Mouse (Mus musculus) myocyte (in vitro differentiated cells): ENCODE measurements around the gene Ifna1. TPM values are rescaled to one million over a fixed set of nuclear protein-coding genes. Genes with fewer than 3 reads are reported as not detected.

Experiments
- H3K27me3 ChIP-seq: one replicate; pipeline ENCODE4 v1.6.1; 2011; ENCODE audit not compliant: control insufficient read depth, insufficient read depth, insufficient read length
- H3K36me3 ChIP-seq: one replicate; pipeline ENCODE4 v1.6.1; 2011; ENCODE audit not compliant: control insufficient read depth, insufficient read depth
- H3K4me2 ChIP-seq: one replicate; pipeline ENCODE4 v1.6.1; 2011; ENCODE audit warnings: low read depth, control low read depth
- H3K4me3 ChIP-seq: one replicate; pipeline ENCODE4 v1.5.1; 2011; ENCODE audit warnings: mild to moderate bottlenecking, control low read depth, moderate library complexity
- H3K79me2 ChIP-seq: one replicate; pipeline ENCODE4 v1.6.1; 2011; ENCODE audit not compliant: control insufficient read depth, insufficient read depth
- H3ac ChIP-seq: one replicate; pipeline ENCODE4 v1.6.1; 2011; ENCODE audit not compliant: control insufficient read depth, insufficient read length
- CEBPB ChIP-seq: IDR thresholded peaks from 2 replicates; pipeline ENCODE4 v1.6.1; 2011; ENCODE audit warnings: mild to moderate bottlenecking, moderate library complexity; ENCODE audit not compliant: poor library complexity, insufficient read depth, severe bottlenecking
- E2F4 ChIP-seq: IDR thresholded peaks from one replicate; pipeline ENCODE4 v1.6.1; 2011; ENCODE audit warnings: mild to moderate bottlenecking, control low read depth, moderate library complexity; ENCODE audit not compliant: insufficient read depth
- MAX ChIP-seq: IDR thresholded peaks from one replicate; pipeline ENCODE4 v1.6.1; 2011; ENCODE audit warnings: low read depth, mild to moderate bottlenecking, control low read depth
- MYOD1 ChIP-seq, 3 experiments: IDR thresholded peaks; one replicate each; pipeline ENCODE4 v1.6.1; 2011; ENCODE audit warnings: control low read depth in 2 of 3, low read depth in 2 of 3, mild to moderate bottlenecking in 2 of 3, moderate library complexity in 1 of 3; ENCODE audit not compliant: insufficient read length in 2 of 3, control insufficient read depth in 1 of 3
- MYOG ChIP-seq, 3 experiments: IDR thresholded peaks; one replicate each; pipeline ENCODE4 v1.6.1; 2011; ENCODE audit warnings: control low read depth in 2 of 3, low read depth in 2 of 3, mild to moderate bottlenecking in 2 of 3; ENCODE audit not compliant: insufficient read length in 2 of 3, control insufficient read depth in 1 of 3, insufficient read depth in 1 of 3
- POLR2A ChIP-seq: IDR thresholded peaks from one replicate; pipeline ENCODE4 v1.6.1; 2011; ENCODE audit warnings: low read depth, mild to moderate bottlenecking, control low read depth, moderate library complexity; ENCODE audit not compliant: insufficient read length
- POLR2AphosphoS2 ChIP-seq: IDR thresholded peaks from one replicate; pipeline ENCODE4 v1.6.1; 2011; ENCODE audit warnings: low read depth, control low read depth; ENCODE audit not compliant: insufficient read length
- REST ChIP-seq: IDR thresholded peaks from one replicate; pipeline ENCODE4 v1.6.1; 2011; ENCODE audit warnings: mild to moderate bottlenecking, control low read depth, moderate library complexity; ENCODE audit not compliant: insufficient read depth, insufficient read length
- SRF ChIP-seq: IDR thresholded peaks from one replicate; pipeline ENCODE4 v1.6.1; 2011; ENCODE audit warnings: low read depth; ENCODE audit not compliant: control insufficient read depth, insufficient read length
- TCF12 ChIP-seq: IDR thresholded peaks from one replicate; pipeline ENCODE4 v1.6.1; 2011; ENCODE audit warnings: mild to moderate bottlenecking, control low read depth; ENCODE audit not compliant: poor library complexity, insufficient read depth, severe bottlenecking
- TCF3 ChIP-seq: IDR thresholded peaks from one replicate; pipeline ENCODE4 v1.6.1; 2011; ENCODE audit warnings: low read depth, control low read depth; ENCODE audit not compliant: insufficient read length
- USF1 ChIP-seq: IDR thresholded peaks from one replicate; pipeline ENCODE4 v1.6.1; 2011; ENCODE audit warnings: low read depth, mild to moderate bottlenecking, control low read depth, moderate library complexity
- polyA plus RNA-seq: library from polyadenylated mRNA; unstranded; fragments of >200 nt; fragmentation: generic; extraction: Trizol; gene quantifications from one replicate; pipeline ENCODE4 v1.2.1, GENCODE M21; 2012; ENCODE audit warnings: missing spikeins

Ifna1 gene
- polyA plus RNA-seq, 1 experiment: not detected

DNA sequence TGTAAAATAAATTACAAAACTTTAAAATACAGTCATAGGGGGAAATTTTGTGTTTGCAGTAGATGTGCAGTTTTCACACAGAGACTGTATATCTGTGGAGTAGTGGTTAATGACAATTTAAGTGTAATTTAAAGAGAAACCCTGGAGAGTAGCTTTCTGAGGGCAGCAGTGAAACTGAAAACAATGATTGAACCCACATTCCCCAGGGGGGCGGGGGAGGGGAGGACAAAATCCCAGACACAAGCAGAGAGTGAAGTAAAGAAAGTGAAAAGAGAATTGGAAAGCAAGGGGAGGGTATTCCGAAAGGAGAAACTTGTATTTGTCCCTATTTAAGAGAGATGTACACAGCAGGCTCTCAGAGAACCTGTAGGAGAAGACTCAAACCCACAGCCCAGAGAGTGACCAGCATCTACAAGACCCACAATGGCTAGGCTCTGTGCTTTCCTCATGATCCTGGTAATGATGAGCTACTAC, 8.4 kb upstream of the Ifna1 start, which contains the start of gene Ifna4:
TSS of gene Ifna4 (plus strand) at position 424 of the 474 bp plus-strand sequence.
- no peaks in the 10 kb centered on the region for H3K79me2 ChIP-seq
- H3K27me3 ChIP-seq: peaks cover 9% of the 10 kb centered on the region
- no peaks in the 10 kb centered on the region for H3K36me3 ChIP-seq
- no peak within 1 kb of the TSS for H3K4me3 ChIP-seq
- TF ChIP-seq TCF3: no peak
- TF ChIP-seq REST: no peak
- no peak for TF ChIP-seq MYOD1 (IDR thresholded peaks at IDR 0.05; ENCODE audit: control insufficient read depth in 1 of 3, insufficient read length in 2 of 3, low read depth in 2 of 3)
- TF ChIP-seq MYOG (IDR thresholded peaks at IDR 0.05; ENCODE audit: control insufficient read depth in 1 of 3, insufficient read depth in 1 of 3, insufficient read length in 2 of 3, low read depth in 2 of 3): no peak
- no peak for TF ChIP-seq MAX
- TF ChIP-seq USF1: no peak
- TF ChIP-seq POLR2A: no peak
- TF ChIP-seq TCF12: no peak
- no peak for TF ChIP-seq CEBPB
- TF ChIP-seq SRF: no peak
- no peak for TF ChIP-seq POLR2AphosphoS2
- TF ChIP-seq E2F4: no peak
- H3K4me2 ChIP-seq: no peak within 1 kb of the TSS
- no peak within 1 kb of the TSS for H3ac ChIP-seq

DNA sequence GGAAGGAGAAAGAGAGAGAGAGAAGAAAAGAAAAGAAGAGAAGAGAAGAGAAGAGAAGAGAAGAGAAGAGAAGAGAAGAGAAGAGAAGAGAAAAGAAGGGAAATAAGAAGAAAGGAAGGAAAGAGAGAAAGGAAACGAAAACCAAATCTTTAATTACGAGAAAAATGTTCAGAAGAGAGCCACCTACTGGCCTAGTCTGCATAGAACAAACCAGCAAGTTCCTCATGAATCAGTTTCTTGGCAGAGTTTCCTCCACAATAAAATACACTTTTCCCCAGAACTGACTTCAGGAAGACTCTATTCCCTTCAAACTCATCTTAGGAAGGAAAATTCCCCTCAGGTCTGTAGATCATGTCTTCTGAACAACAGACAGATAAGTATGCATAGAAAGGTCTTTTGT, 4.6 kb upstream of the Ifna1 start:
- no peak overlapping the region for H3ac ChIP-seq
- H3K79me2 ChIP-seq: no peaks in the 10 kb centered on the region
- H3K27me3 ChIP-seq: peaks cover 13% of the 10 kb centered on the region
- H3K4me2 ChIP-seq: no peak overlapping the region
- no peak overlapping the region for H3K4me3 ChIP-seq
- TF ChIP-seq E2F4 (no peak), TCF3 (no peak), POLR2A (no peak), CEBPB (no peak), USF1 (no peak), SRF (no peak), TCF12 (no peak), MYOD1 (IDR thresholded peaks at IDR 0.05; ENCODE audit: control insufficient read depth in 1 of 3, insufficient read length in 2 of 3, low read depth in 2 of 3) (no peak), REST (no peak), POLR2AphosphoS2 (no peak), MYOG (IDR thresholded peaks at IDR 0.05; ENCODE audit: control insufficient read depth in 1 of 3, insufficient read depth in 1 of 3, insufficient read length in 2 of 3, low read depth in 2 of 3) (no peak), MAX (no peak)
- H3K36me3 ChIP-seq: no peaks in the 10 kb centered on the region

DNA sequence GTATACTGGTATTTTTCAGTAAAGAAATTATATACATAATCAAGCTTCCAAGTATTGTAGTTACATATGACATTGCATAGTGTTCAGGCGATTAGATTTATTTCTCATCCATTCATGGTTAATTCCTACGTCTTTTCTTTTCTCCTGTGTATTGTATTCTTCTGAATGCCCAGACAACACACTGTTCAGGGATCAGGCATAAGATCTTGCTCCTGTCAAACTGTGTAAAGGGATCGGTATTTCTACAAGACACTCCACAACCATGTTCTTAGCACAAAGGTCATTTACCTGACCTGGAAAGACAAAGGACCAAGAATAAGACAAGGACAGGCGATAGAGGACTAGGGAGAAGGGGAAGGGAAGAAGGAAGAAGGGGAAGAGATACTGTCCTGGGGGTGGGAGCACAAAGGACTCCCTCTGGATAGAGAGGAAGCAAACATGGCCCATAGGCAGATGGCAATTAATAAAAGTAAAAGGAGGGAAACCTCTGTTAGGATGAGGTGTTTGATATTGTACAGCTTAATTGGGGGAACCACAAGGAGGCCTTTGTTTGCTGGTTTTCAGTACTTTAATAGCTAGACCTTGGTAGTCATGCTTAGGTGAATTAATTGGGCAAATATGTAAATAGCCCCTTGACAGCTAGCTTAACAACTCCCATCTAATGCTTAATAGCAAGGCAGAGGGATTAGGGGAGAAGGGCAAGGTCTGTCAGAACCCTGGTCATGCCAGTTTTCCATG, 1.3 kb downstream of the Ifna1 start:
- Histone ChIP-seq H3K27me3 (peaks cover 18% of the 10 kb centered on the region), H3K79me2 (no peaks in the 10 kb centered on the region)
- TF ChIP-seq TCF12 (no peak), MYOD1 (IDR thresholded peaks at IDR 0.05; ENCODE audit: control insufficient read depth in 1 of 3, insufficient read length in 2 of 3, low read depth in 2 of 3) (no peak)

DNA sequence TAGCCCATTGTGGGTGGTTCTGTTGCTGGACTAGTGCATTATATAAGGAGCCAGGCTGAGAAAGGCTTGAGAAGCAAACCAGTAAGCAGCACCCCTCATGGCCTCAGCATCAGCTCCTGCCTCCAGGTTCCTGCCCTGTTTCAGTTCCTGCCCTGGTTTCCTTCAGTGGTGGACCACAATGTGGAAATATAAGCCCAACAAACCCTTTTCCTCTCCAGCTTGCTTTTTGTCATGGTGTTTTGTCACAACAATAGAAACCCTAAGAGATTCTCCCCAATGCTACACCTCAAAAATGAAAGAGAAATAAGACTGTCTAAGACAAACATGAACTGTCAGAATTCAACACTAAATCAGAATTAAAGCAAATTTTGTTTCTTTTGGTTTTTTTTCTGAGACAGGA, 9.3 kb downstream of the Ifna1 start:
- Histone ChIP-seq H3K36me3 (no peaks in the 10 kb centered on the region), H3K4me2 (no peak overlapping the region), H3K4me3 (no peak overlapping the region), H3K27me3 (peaks cover 30% of the 10 kb centered on the region), H3K79me2 (no peaks in the 10 kb centered on the region), H3ac (no peak overlapping the region)
- no peak for TF ChIP-seq E2F4
- TF ChIP-seq POLR2A: no peak
- no peak for TF ChIP-seq POLR2AphosphoS2
- no peak for TF ChIP-seq TCF3
- no peak for TF ChIP-seq MYOG (IDR thresholded peaks at IDR 0.05; ENCODE audit: control insufficient read depth in 1 of 3, insufficient read depth in 1 of 3, insufficient read length in 2 of 3, low read depth in 2 of 3)
- no peak for TF ChIP-seq MAX
- no peak for TF ChIP-seq TCF12
- TF ChIP-seq REST: no peak
- no peak for TF ChIP-seq USF1
- TF ChIP-seq CEBPB: no peak
- TF ChIP-seq SRF: no peak
- no peak for TF ChIP-seq MYOD1 (IDR thresholded peaks at IDR 0.05; ENCODE audit: control insufficient read depth in 1 of 3, insufficient read length in 2 of 3, low read depth in 2 of 3)

More for the DNA sequence above, 1.3 kb downstream of the Ifna1 start:
- Histone ChIP-seq H3ac (no peak overlapping the region), H3K4me3 (no peak overlapping the region), H3K36me3 (no peaks in the 10 kb centered on the region), H3K4me2 (no peak overlapping the region)

DNA sequence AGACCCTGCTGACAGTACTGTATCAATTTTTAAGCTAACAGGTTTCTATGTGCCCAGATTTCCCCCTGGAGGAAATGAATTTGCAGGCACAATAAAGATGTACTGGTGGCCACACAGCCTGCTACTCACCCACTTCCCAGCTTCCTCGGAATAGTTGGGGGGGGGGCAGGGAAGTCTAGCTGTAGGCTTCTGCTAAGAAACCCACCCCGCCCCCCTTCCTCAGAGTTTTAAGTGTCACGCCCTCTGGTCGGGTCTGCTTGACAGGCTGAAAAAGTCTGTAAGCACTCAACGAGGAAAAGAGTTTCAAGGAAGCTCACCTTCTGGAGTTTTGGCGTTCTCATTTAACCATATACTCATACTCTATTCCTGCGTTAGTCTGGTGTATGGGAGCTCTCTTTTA, 13.4 kb downstream of the Ifna1 start:
- Histone ChIP-seq H3K4me3 (no peak overlapping the region), H3K27me3 (peaks cover 22% of the 10 kb centered on the region), H3K4me2 (no peak overlapping the region), H3ac (no peak overlapping the region), H3K79me2 (no peaks in the 10 kb centered on the region), H3K36me3 (no peaks in the 10 kb centered on the region)
- TF ChIP-seq POLR2AphosphoS2 (no peak), SRF (no peak), MYOD1 (IDR thresholded peaks at IDR 0.05; ENCODE audit: control insufficient read depth in 1 of 3, insufficient read length in 2 of 3, low read depth in 2 of 3) (no peak), REST (no peak), TCF3 (no peak), E2F4 (no peak), USF1 (no peak), CEBPB (no peak), TCF12 (no peak), MAX (no peak), MYOG (IDR thresholded peaks at IDR 0.05; ENCODE audit: control insufficient read depth in 1 of 3, insufficient read depth in 1 of 3, insufficient read length in 2 of 3, low read depth in 2 of 3) (no peak), POLR2A (no peak)
